Mouse (Mus musculus) spleen, adult 18-20 months (tissue): ENCODE measurements around the gene Rpa2.
"Not testable (repeated sequence)": the region's sequence is repeated elsewhere in the genome, so short reads cannot be mapped to it uniquely, and the experiment has no call there.

Source experiments
- DNase-seq, 2 experiments: peaks; one replicate each; pipeline ENCODE4 v3.0.0; 2022; ENCODE audit warnings: mixed read lengths in 2 of 2

The Rpa2 gene

DNA sequence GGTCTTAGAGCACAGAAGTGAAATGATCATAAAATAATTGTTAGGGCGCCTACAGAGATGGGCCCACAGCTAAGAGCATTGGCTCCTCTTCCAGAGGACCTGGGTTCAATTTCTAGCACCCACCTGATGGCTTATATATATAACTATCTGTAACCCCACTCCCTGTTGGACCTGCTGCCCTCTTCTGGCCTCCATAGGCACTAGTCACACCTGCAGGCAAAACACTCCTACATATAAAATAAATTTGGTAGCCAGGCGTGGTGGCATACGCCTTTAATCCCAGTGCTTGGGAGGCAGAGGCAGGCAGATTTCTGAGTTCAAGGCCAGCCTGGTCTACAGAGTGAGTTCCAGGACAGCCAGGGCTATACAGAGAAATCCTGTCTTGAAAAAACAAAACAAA, 5.0 kb upstream of the Rpa2 start:
- not testable (repeated sequence) for DNase-seq

- no peak for DNase-seq
These were observed 3.6 kb downstream of the Rpa2 start for GRCm38 (mm10) chr4:132771776-132772175.

- no peak for DNase-seq
These were observed 6.8 kb downstream of the Rpa2 start for GRCm38 (mm10) chr4:132774905-132775304.

DNA sequence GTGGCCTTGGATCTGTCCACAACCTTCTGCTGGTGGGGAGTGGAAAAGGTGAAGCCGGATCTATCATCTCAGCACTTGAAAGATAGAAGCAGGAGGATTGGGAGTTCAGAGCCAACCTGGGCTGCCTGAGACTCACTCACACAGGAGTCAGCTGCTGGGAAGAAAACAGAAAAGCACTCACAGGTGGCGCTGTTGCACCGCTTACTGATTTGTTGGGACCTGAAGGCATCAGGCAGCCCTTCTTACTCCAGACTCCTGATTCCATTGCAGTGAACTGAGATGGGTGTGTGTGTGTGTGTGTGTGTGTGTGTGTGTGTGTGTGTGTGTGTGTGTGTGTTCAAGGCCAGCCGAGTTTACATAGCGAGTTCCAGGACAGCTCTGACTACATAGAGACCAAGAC, 8.6 kb downstream of the Rpa2 start:
- peak; percentile 71 to 87 for DNase-seq

- peak in 1 of 2 experiments; percentile 8 for DNase-seq
These were observed 10.6 kb downstream of the Rpa2 start for GRCm38 (mm10) chr4:132778562-132779201.

- peak in 1 of 2 experiments; percentile 24 for DNase-seq
These were observed 12.2 kb downstream of the Rpa2 start for GRCm38 (mm10) chr4:132780288-132780687.

DNA sequence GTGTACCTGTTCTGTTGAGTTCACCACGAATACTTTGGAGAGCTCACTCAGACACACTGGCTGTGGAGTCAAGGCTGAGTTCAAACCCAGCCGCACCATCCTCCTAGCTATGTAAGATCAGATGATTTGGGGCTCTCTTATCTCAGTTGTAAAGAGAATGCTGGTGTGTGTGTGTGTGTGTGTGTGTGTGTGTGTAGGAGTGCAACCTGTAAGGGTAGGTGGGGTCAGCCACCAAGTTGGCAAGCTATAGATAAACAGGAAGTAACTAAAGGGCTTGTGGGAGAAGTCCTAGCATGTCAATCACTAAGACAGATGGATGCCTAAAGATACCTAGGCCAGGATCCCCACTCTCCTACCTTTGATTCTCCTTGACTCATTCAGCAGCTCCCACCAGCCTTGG, 15.6 kb downstream of the Rpa2 start:
- no peak for DNase-seq

DNA sequence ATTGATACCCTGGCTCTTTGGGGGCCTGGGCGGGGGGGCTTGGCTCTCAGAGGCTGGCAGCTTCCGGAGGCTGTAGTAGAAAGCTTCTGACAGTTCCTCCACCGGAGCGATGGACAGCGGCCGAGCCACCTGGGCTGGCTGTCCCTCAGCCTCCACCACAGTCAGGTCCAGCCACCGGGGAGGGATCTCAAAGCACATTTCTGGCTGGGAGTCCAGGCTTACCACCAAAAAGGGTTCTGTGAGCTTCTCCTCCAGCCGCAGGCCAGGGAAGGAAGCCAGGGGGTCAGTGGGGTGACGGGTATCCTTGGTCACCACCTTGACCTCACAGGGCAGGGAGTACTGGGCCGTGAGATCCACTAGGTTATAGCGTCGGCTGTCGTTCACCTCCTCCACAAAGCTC, 17.1 kb downstream of the Rpa2 start:
- DNase-seq, result no peak

- DNase-seq, result no peak
These were observed 21.6 kb downstream of the Rpa2 start for GRCm38 (mm10) chr4:132789731-132790130.

- DNase-seq, result not testable (repeated sequence)
These were observed 25.3 kb downstream of the Rpa2 start for GRCm38 (mm10) chr4:132793322-132794004.

DNA sequence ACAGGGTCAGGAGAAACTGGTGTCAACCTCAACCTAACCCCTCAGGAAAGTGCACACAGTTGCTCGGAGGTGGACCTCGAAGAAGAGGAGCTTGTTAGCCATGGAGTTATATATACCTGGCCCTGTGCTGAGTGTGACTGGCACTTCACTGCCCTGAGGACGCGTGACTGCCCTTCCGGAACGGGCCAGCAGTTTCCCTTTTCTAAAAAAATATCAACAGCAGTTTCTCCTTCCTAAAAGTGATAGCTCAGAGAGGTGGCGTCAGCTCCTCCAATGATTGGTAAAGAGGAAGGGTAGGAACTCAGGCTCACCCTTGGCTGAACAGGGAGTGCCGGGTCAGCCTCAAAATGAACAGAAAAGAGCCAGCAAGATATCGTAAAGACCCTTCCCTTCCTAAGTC, 25.9 kb downstream of the Rpa2 start:
- DNase-seq, result peak; percentile 54 to 61

DNA sequence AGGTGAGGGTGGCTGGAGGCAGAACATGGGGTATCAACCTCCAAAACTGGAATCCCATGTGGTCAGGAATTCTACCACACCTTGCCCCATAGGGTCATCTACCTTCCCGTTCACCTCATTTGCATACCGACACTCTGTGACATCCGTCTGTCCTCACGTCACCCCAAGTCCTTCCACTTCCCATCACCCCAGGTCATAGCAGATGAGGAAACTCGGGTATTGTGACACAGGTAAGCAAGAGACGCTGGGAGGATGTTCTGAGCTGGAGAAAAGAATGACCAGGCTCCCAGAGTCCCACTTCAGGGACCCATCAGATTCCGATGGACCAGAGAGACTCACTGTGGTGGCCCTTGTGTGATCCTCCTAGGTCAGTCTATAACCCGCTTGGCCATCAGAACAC, 26.6 kb downstream of the Rpa2 start:
- peak in 1 of 2 experiments; percentile 52 for DNase-seq

DNA sequence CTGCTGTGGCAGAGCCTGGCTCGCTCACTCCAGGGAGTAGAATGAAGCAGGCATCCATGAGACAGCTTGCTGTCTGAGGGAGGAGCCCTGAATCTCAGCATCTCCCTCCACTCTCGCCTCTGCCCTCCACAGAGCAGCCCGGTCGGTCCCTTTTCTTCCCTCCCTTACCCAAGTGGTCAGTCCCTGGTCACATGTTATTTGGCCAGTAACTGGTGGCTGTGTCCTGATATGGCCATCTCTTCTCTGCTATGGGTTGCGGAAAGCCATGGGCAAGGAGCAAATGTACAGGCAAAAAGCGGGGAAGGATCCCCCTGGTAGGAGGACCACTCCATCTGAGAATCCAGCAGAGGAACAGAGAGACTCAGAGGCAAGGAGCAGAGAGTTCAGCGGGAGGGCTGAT, 27.0 kb downstream of the Rpa2 start:
- DNase-seq, result no peak

GRCm38 (mm10) chr4:132796196-132796886, 28.2 kb downstream of the Rpa2 start, which contains the start of gene Themis2:
Gene Themis2, minus strand, starts transcription at chr4:132796387.
- DNase-seq, result peak; percentile 92 to 98

DNA sequence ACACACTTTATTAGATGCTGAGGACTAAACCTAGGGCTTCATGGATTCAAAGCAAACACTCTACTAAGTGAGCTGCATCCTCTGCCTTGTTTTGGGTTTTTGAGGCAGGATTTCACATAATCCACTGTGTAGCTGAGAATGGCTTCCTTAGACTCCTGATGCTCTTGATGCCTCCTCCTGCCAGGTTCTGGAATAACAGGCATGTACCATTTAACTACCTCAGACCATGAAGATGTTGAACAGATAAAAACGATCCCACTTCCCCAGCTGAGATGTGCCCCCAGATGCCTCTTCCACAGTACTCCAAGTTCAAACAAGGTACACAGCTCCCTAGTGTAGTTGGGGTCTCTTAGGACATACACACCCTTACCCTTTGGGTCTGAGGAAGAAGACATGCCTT, 29.3 kb downstream of the Rpa2 start:
- DNase-seq, result no peak

DNA sequence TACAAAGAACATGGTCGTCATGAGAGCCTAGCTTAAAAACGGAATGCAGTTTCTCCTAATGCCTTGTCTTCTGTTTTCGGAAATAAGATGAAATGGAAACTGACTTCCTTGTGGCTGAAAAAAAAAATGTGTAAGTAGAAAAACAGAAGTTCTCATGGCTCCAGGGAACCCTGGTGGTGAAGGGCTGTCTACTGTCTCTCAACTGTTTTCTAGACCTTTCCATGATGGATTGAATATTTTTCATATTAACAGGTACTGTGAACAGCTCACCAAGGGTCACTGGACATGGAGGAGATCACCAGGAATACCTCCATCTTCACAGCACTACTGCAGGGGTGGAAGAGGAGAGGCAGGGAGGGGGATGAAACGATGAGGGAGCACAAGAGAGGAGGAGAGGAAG, 29.9 kb downstream of the Rpa2 start:
- DNase-seq, result no peak

DNA sequence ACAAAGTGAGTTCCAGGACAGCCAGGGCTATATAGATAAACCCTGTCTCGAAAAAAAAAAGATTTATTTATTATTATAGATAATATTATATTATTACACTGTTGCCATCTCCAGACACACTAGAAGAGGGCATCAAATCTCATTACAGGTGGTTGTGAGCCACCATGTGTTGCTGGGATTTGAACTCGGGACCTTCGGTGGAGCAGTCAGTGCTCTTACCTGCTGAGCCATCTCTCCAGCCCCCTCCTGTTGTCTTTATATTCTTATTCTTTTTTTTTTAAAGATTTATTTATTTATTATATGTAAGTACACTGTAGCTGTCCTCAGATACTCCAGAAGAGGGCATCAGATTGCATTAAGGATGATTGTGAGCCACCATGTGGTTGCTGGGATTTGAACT, 30.5 kb downstream of the Rpa2 start:
- DNase-seq, result not testable (repeated sequence)

DNA sequence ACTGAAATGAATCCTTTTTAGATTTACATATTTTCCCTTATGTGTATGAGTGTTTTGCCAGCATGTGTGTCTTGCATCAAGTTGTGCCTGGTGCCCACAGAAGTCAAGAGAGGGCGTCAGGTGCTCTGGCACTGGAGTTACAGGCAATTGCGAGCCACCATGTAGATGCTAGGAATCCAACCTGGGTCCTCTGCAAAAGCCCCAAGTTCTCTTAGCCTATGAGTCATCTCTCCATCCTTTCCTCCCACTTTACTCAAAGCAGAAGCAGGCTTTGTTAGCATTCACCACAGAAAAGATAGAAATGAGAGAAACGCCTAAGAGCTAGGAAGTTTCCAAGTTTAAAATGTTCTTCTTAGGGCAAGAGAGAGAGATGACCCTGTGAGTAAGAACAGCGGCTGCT, 31.7 kb downstream of the Rpa2 start:
- DNase-seq, result no peak

GRCm38 (mm10) chr4:132801176-132802077, 33.3 kb downstream of the Rpa2 start:
- DNase-seq, result no peak

DNA sequence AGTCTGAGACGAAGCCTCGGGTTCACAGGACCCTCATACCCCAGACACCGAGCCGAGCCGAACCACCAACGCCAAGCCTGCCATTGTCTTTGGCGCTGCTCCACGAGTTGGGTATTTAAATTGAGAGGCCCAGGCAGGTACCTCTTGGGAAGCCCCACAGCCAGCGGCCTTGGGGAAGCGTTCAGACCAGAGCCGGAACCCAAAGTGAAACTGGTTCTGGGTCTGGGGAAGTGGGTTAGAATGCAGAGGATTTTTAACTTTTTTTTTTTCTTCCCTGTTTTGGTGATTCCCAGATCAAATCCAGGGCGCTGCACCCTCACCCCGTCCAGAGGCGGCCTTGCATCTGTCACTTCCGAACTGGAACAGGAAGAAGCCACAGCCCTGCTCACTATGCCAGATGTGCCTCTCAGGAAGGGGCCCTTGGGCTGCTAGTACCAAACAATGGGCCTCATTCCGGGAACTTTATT, 34.1 kb downstream of the Rpa2 start:
- DNase-seq, result peak; percentile 48 to 56

DNA sequence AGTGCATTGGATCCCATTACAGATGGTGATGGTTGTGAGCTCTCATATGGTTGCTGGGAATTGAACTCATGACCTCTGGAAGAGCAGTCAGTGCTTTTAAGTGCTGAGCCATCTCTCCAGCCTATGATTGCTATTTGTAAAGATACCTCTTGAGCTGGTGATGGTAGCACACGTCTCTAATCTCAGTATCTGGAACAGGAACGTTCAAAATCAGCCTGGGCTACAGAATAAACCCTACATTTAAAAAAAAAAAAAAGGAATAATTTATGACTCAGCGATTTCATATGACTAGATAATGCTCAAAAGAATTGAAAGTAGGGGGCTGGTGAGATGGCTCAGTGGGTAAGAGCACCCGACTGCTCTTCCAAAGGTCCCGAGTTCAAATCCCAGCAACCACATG, 35.1 kb downstream of the Rpa2 start:
- no peak for DNase-seq

DNA sequence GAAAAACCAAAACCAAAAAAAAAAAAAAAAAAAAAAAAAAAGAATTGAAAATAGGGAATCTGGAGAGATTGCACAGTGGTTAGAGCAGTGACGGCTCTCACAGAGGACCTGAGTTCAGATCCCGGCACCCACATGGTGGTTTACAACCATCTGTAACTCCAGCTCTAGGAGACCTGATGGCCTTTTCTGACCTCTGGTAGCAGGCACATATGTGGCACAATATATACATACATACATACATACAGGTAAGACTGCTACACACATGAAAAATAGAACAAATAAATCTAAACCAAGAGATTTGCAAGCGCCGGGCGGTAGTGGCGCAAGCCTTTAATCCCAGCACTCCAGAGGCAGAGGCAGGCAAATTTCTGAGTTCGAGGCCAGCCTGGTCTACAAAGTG, 35.7 kb downstream of the Rpa2 start:
- no peak for DNase-seq

- peak; percentile 46 to 54 for DNase-seq
These were observed 36.2 kb downstream of the Rpa2 start for GRCm38 (mm10) chr4:132804331-132804730.
